Mouse (Mus musculus) MEL (cell line): ENCODE measurements around the gene Auts2. TPM values are rescaled to one million over a fixed set of nuclear protein-coding genes. Genes with fewer than 3 reads are reported as not detected.

Source experiments
- DNase-seq: peaks from one replicate; pipeline ENCODE4 v3.0.0; 2011; ENCODE audit warnings: low read depth, low spot score
- H3K27ac ChIP-seq: 2 replicates; pipeline ENCODE4 v1.5.1; 2012; ENCODE audit warnings: low read depth, mild to moderate bottlenecking, control low read depth, low read length, moderate library complexity; ENCODE audit not compliant: control insufficient read depth
- H3K27me3 ChIP-seq, 2 experiments: fragments of 150-350 bp in 1 of 2; sonication (generic) in 1 of 2; 2 replicates each; pipeline ENCODE4 v1.6.1; 2012; ENCODE audit warnings: low read length in 2 of 2, mild to moderate bottlenecking in 2 of 2, improper control_type of control experiment in 1 of 2, moderate library complexity in 1 of 2; ENCODE audit not compliant: insufficient read depth in 2 of 2, control insufficient read depth in 1 of 2
- H3K36me3 ChIP-seq, 2 experiments: 2 replicates each; pipeline ENCODE4 v1.6.1; 2012 to 2014; ENCODE audit warnings: low read length in 2 of 2, improper control_type of control experiment in 1 of 2, inconsistent platforms in 1 of 2, mild to moderate bottlenecking in 1 of 2; ENCODE audit not compliant: insufficient read depth in 2 of 2, control insufficient read depth in 1 of 2
- H3K4me1 ChIP-seq, 2 experiments: fragments of 150-350 bp in 1 of 2; sonication (generic) in 1 of 2; 2 replicates each; pipeline ENCODE4 v1.6.1; 2012; ENCODE audit warnings: low read length in 2 of 2, improper control_type of control experiment in 1 of 2, mild to moderate bottlenecking in 1 of 2; ENCODE audit not compliant: insufficient read depth in 2 of 2, control insufficient read depth in 1 of 2
- H3K4me3 ChIP-seq, 2 experiments: fragments of 150-350 bp in 1 of 2; sonication (generic) in 1 of 2; 2 replicates each; pipeline ENCODE4 v1.5.1; 2012; ENCODE audit warnings: low read depth in 2 of 2, low read length in 2 of 2, mild to moderate bottlenecking in 2 of 2, moderate library complexity in 2 of 2, control low read depth in 1 of 2, improper control_type of control experiment in 1 of 2; ENCODE audit not compliant: control insufficient read depth in 1 of 2, insufficient read depth in 1 of 2
- H3K79me2 ChIP-seq: 2 replicates; pipeline ENCODE4 v1.6.1; 2012; ENCODE audit warnings: mild to moderate bottlenecking, low read length, moderate library complexity; ENCODE audit not compliant: control insufficient read depth, poor library complexity, insufficient read depth
- H3K9ac ChIP-seq: 2 replicates; pipeline ENCODE4 v1.6.1; 2012; ENCODE audit warnings: low read depth, mild to moderate bottlenecking, control low read depth, low read length, moderate library complexity; ENCODE audit not compliant: control insufficient read depth, poor library complexity, severe bottlenecking
- H3K9me3 ChIP-seq: fragments of 150-350 bp; sonication (generic); replicated peaks from 2 replicates; pipeline ENCODE4 v1.6.1; 2012; ENCODE audit warnings: mild to moderate bottlenecking, low read length, improper control_type of control experiment, moderate library complexity; ENCODE audit not compliant: insufficient read depth
- CTCF ChIP-seq, 3 experiments: IDR thresholded peaks in 2 of 3; conservative IDR thresholded peaks in 1 of 3; 2 replicates each; pipeline ENCODE4 v1.5.1; 2011 to 2012; ENCODE audit warnings: low read length in 3 of 3, low read depth in 2 of 3, mild to moderate bottlenecking in 2 of 3, improper control_type of control experiment in 1 of 3, inconsistent platforms in 1 of 3, mixed read lengths in 1 of 3, moderate library complexity in 1 of 3; ENCODE audit not compliant: control insufficient read depth in 1 of 3, insufficient read depth in 1 of 3, poor library complexity in 1 of 3, severe bottlenecking in 1 of 3
- E2F4 ChIP-seq: IDR thresholded peaks from 2 replicates; pipeline ENCODE4 v1.6.1; 2011; ENCODE audit warnings: low read depth, low read length, improper control_type of control experiment, borderline replicate concordance
- EP300 ChIP-seq, 2 experiments: IDR thresholded peaks; 2 replicates each; pipeline ENCODE4 v1.6.1; 2011; ENCODE audit warnings: improper control_type of control experiment in 2 of 2, low read length in 2 of 2, low read depth in 1 of 2, mild to moderate bottlenecking in 1 of 2
- GATA1 ChIP-seq: IDR thresholded peaks from 2 replicates; pipeline ENCODE4 v1.6.1; 2011; ENCODE audit warnings: low read depth, low read length, improper control_type of control experiment
- JUND ChIP-seq: IDR thresholded peaks from 2 replicates; pipeline ENCODE4 v1.6.1; 2011; ENCODE audit warnings: low read depth, mild to moderate bottlenecking, improper control_type of control experiment, low read length
- KAT2A ChIP-seq: conservative IDR thresholded peaks from 2 replicates; pipeline ENCODE4 v1.6.1; 2012; ENCODE audit warnings: low read depth, low read length, improper control_type of control experiment, inconsistent platforms
- MAX ChIP-seq: IDR thresholded peaks from 2 replicates; pipeline ENCODE4 v1.6.1; 2011; ENCODE audit warnings: low read length, improper control_type of control experiment
- MYB ChIP-seq: IDR thresholded peaks from 2 replicates; pipeline ENCODE4 v1.6.1; 2011; ENCODE audit warnings: mild to moderate bottlenecking, low read depth, low read length, improper control_type of control experiment
- NRF1 ChIP-seq: IDR thresholded peaks from 2 replicates; pipeline ENCODE4 v1.6.1; 2014; ENCODE audit warnings: low read depth, mild to moderate bottlenecking, inconsistent platforms, low read length, improper control_type of control experiment, moderate library complexity; ENCODE audit not compliant: poor library complexity, insufficient read depth, severe bottlenecking
- POLR2A ChIP-seq, 2 experiments: IDR thresholded peaks; 2 replicates each; pipeline ENCODE4 v1.6.1; 2011 to 2012; ENCODE audit warnings: low read length in 2 of 2, mild to moderate bottlenecking in 2 of 2, control low read depth in 1 of 2, improper control_type of control experiment in 1 of 2, low read depth in 1 of 2, moderate library complexity in 1 of 2; ENCODE audit not compliant: control insufficient read depth in 1 of 2, insufficient read depth in 1 of 2, poor library complexity in 1 of 2
- RCOR1 ChIP-seq: IDR thresholded peaks from 2 replicates; pipeline ENCODE4 v1.6.1; 2012; ENCODE audit warnings: low read depth, mild to moderate bottlenecking, inconsistent platforms, low read length, improper control_type of control experiment
- SMC3 ChIP-seq: IDR thresholded peaks from 2 replicates; pipeline ENCODE4 v1.6.1; 2011; ENCODE audit warnings: low read depth, low read length, improper control_type of control experiment
- TCF12 ChIP-seq: IDR thresholded peaks from 2 replicates; pipeline ENCODE4 v1.6.1; 2014; ENCODE audit warnings: low read depth, mild to moderate bottlenecking, inconsistent platforms, low read length, improper control_type of control experiment, moderate library complexity
- UBTF ChIP-seq: IDR thresholded peaks from 2 replicates; pipeline ENCODE4 v1.6.1; 2012; ENCODE audit warnings: low read depth, mild to moderate bottlenecking, inconsistent platforms, low read length, improper control_type of control experiment, moderate library complexity, borderline replicate concordance; ENCODE audit not compliant: insufficient read depth
- USF1 ChIP-seq: IDR thresholded peaks from 2 replicates; pipeline ENCODE4 v1.6.1; 2014; ENCODE audit warnings: low read depth, mild to moderate bottlenecking, inconsistent platforms, low read length, improper control_type of control experiment, moderate library complexity
- USF2 ChIP-seq, 2 experiments: IDR thresholded peaks; 2 replicates each; pipeline ENCODE4 v1.6.1; 2011 to 2012; ENCODE audit warnings: improper control_type of control experiment in 2 of 2, low read length in 2 of 2, borderline replicate concordance in 1 of 2, inconsistent platforms in 1 of 2, low read depth in 1 of 2, mild to moderate bottlenecking in 1 of 2; ENCODE audit not compliant: insufficient read depth in 1 of 2
- ZC3H11A ChIP-seq: IDR thresholded peaks from 2 replicates; pipeline ENCODE4 v1.6.1; 2012; ENCODE audit warnings: low read depth, mild to moderate bottlenecking, inconsistent platforms, low read length, improper control_type of control experiment
- ZKSCAN1 ChIP-seq: IDR thresholded peaks from 2 replicates; pipeline ENCODE4 v1.6.1; 2012; ENCODE audit warnings: low read depth, mild to moderate bottlenecking, inconsistent platforms, low read length, improper control_type of control experiment, moderate library complexity
- ZNF384 ChIP-seq: IDR thresholded peaks from 2 replicates; pipeline ENCODE4 v1.6.1; 2012; ENCODE audit warnings: low read depth, mild to moderate bottlenecking, inconsistent platforms, low read length, improper control_type of control experiment
- polyA plus RNA-seq, 2 experiments: library from polyadenylated mRNA; stranded (reverse) in 1 of 2; unstranded in 1 of 2; fragments of >175 nt in 1 of 2; fragments of >200 nt in 1 of 2; gene quantifications; 2 replicates each; pipeline versions ENCODE4 v1.2.1 to v1.2.4; 2012; ENCODE audit warnings: low replicate concordance in 2 of 2, low read depth in 1 of 2; ENCODE audit not compliant: insufficient read length in 2 of 2, insufficient read depth in 1 of 2, missing spikeins in 1 of 2
- total RNA-seq: library from RNA; depleted of rRNA; stranded (reverse); fragments of 300-350 nt; gene quantifications from 2 replicates; pipeline ENCODE4 v1.2.3, GENCODE M21; 2012

Gene Auts2
- total and polyA plus RNA-seq, 3 experiments = not detected

GRCm38 (mm10) chr5:132361276-132361675 is 181.9 kb downstream of the Auts2 start:
- Histone ChIP-seq H3K4me1 (no peaks in the 10 kb centered on the region), H3K9ac (no peak overlapping the region), H3K79me2 (no peaks in the 10 kb centered on the region), H3K36me3 (no peaks in the 10 kb centered on the region), H3K27ac (no peak overlapping the region), H3K27me3 (no peaks in the 10 kb centered on the region), H3K4me3 (no peak overlapping the region), H3K9me3 (no peaks in the 10 kb centered on the region)
- no peak for TF ChIP-seq CTCF (IDR thresholded peaks at IDR 0.05 in 2 of 3, conservative IDR thresholded peaks at IDR 0.05 in 1 of 3; ENCODE audit: control insufficient read depth in 1 of 3, insufficient read depth in 1 of 3, low read depth in 2 of 3, low read length in 3 of 3, poor library complexity in 1 of 3, severe bottlenecking in 1 of 3)
- TF ChIP-seq NRF1 = no peak
- TF ChIP-seq MAX = no peak
- TF ChIP-seq USF2 (IDR thresholded peaks at IDR 0.05; ENCODE audit: borderline replicate concordance in 1 of 2, insufficient read depth in 1 of 2, low read depth in 1 of 2, low read length in 2 of 2) = no peak
- no peak for TF ChIP-seq JUND
- no peak for TF ChIP-seq UBTF
- no peak for TF ChIP-seq GATA1
- DNase-seq = no peak

- Histone ChIP-seq H3K4me3 (no peak overlapping the region), H3K27ac (no peak overlapping the region), H3K4me1 (no peaks in the 10 kb centered on the region), H3K9me3 (no peaks in the 10 kb centered on the region), H3K27me3 (no peaks in the 10 kb centered on the region), H3K36me3 (no peaks in the 10 kb centered on the region)
- DNase-seq = no peak
- TF ChIP-seq MYB = no peak
- TF ChIP-seq ZC3H11A = no peak
- TF ChIP-seq USF2 (IDR thresholded peaks at IDR 0.05; ENCODE audit: borderline replicate concordance in 1 of 2, insufficient read depth in 1 of 2, low read depth in 1 of 2, low read length in 2 of 2) = no peak
- TF ChIP-seq NRF1 = no peak
- TF ChIP-seq EP300 (IDR thresholded peaks at IDR 0.05; ENCODE audit: low read depth in 1 of 2, low read length in 2 of 2) = no peak
- no peak for TF ChIP-seq RCOR1
- no peak for TF ChIP-seq E2F4
- no peak for TF ChIP-seq USF1
- no peak for TF ChIP-seq CTCF (IDR thresholded peaks at IDR 0.05 in 2 of 3, conservative IDR thresholded peaks at IDR 0.05 in 1 of 3; ENCODE audit: control insufficient read depth in 1 of 3, insufficient read depth in 1 of 3, low read depth in 2 of 3, low read length in 3 of 3, poor library complexity in 1 of 3, severe bottlenecking in 1 of 3)
- TF ChIP-seq, all 39 proteins: peak for 0
- Histone ChIP-seq H3K79me2 (no peaks in the 10 kb centered on the region), H3K9ac (no peak overlapping the region)
These were observed 185.4 kb downstream of the Auts2 start for GRCm38 (mm10) chr5:132357726-132358125.

GRCm38 (mm10) chr5:132355935-132356334 is 187.2 kb downstream of the Auts2 start:
- Histone ChIP-seq H3K79me2 (no peaks in the 10 kb centered on the region), H3K9ac (no peak overlapping the region), H3K4me3 (no peak overlapping the region), H3K4me1 (no peaks in the 10 kb centered on the region), H3K36me3 (no peaks in the 10 kb centered on the region), H3K27ac (no peak overlapping the region), H3K9me3 (no peaks in the 10 kb centered on the region), H3K27me3 (no peaks in the 10 kb centered on the region)
- no peak for DNase-seq
- TF ChIP-seq ZNF384 (no peak), JUND (no peak), TCF12 (no peak), SMC3 (no peak), KAT2A (no peak), ZKSCAN1 (no peak), POLR2A (IDR thresholded peaks at IDR 0.05; ENCODE audit: control insufficient read depth in 1 of 2, insufficient read depth in 1 of 2, low read depth in 1 of 2, low read length in 2 of 2, poor library complexity in 1 of 2) (no peak)
